Mouse (Mus musculus) adrenal gland, adult 8-10 months (tissue): ENCODE results near the gene Sdad1. TPM values are rescaled to one million over a fixed set of nuclear protein-coding genes. Genes with fewer than 3 reads are reported as not detected.
A peak's percentile ranks its signal among the peaks of the same experiment; 100 is the strongest.

Experiments used
- DNase-seq: peaks from one replicate; pipeline ENCODE4 v3.0.0; 2022
- total RNA-seq, 4 experiments: library from RNA; stranded (reverse); gene quantifications; 2 replicates each; pipeline ENCODE4 v1.2.4; 2022

The Sdad1 gene
- total RNA-seq: 10 to 100 TPM; 28.0 to 45.8 (median 35.1) TPM

- peak; percentile 90 for DNase-seq
Observed at GRCm38 (mm10) chr5:92309681-92310511, at the start of gene Sdad1. Gene Sdad1, minus strand, starts transcription at chr5:92310479.

DNA sequence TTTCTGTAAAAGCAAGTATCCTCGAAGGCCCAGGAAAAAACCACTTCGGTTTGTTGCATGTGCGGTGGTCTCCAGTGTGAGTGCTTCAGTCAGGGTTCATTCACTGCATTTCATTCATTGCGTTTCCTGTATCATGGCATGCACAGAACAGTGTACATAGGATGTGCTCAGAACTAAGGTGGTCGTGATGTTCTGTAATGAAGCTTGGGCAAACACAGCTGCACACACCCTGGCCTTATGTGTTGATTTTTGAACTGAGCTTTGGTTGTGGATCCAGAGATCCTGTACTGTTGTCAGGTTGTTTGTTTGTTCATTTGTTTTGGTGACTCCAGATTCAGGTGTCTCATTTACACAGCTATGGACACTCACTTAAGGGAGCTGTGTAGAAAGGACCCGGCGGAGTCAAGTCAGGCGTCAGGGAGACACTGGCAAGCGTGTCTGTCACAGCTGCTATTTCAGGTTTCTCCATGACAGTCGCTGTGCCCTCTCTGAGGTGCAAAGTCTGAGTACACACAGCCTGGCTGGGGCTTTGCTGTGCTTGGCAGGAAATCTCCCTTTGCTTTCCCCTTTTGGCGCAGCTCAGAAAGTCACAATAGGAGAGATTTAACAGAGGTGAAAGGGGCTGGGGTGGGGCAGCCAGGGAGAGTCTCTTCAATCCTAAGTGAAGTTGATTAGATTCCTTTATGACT lies 48.6 kb upstream of the Sdad1 start:
- DNase-seq: no peak

- no peak for DNase-seq
Observed at GRCm38 (mm10) chr5:92358033-92358432, 47.8 kb upstream of the Sdad1 start.

DNA sequence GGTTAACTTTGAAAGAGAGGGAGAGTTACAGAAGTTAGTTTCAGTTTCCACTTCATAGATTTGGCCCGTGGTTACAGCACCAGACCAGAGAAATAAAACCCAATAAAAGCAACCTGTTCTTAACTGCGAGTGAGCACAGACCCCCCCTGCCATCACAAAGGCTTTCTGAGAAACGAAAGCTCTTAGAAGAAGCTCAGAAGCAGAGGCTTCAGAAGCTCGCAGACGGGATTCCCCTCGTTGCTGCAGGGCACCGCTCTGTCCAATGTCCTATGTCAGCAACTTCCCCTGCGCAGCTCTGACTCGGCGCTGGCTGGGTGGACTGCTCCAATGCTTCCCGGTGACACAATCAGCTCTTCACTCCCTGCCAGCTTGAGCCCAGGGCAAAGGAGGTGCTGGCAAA lies 43.2 kb upstream of the Sdad1 start:
- peak; percentile 64 for DNase-seq

DNA sequence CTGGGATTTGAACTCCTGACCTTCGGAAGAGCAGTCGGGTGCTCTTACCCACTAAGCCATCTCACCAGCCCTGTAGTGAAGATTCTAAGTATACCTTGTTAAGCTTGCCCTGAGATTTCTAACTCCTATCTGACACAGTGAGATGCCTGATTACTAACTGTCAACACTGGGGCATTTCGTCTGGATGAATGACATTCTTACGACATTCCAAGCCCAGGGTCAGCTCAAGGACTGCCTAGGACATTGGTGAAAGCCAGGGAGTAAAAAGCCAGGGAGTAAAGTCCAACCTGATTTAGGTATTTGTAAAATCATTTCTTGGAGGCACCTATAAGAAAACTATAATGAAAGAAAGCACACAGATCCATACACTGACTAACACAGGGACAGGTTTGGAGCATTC lies 42.4 kb upstream of the Sdad1 start:
- peak; percentile 31 for DNase-seq

GRCm38 (mm10) chr5:92349731-92350130 lies 39.5 kb upstream of the Sdad1 start:
- no peak for DNase-seq

DNA sequence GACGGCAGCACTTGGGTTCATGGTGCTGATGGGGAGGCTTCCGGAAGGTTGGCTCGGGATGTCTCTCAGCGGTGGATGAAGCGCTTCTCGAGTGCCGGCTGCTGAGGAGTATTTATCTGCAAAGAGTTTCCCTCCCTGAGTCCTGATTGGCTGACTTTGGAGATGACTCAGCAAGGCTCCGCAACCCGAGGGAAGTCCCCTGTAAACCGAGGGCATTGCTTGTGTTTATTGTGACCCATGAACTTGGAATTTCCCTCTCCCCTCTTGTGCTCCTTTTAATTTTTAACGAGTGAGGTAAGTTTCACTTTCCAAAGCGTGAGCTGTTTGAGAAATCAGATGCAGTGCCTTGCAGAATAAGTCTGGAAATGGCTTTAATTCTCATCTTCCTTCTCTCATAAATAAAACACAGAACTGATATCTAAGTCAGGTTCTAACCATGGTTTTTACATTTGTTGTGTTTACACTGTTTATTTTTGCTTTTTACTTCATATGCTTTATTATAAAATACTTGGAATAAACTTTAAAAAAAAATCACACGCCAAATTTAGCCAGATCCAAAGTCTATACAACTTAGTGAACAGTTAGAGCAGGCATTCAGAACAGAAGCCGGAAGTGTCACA lies 38.6 kb upstream of the Sdad1 start, which contains the start of gene Cxcl10:
Gene Cxcl10, minus strand, starts transcription at position 96 of the 620 bp plus-strand sequence.
- peak; percentile 57 for DNase-seq

GRCm38 (mm10) chr5:92345006-92345405 lies 34.7 kb upstream of the Sdad1 start:
- no peak for DNase-seq

DNA sequence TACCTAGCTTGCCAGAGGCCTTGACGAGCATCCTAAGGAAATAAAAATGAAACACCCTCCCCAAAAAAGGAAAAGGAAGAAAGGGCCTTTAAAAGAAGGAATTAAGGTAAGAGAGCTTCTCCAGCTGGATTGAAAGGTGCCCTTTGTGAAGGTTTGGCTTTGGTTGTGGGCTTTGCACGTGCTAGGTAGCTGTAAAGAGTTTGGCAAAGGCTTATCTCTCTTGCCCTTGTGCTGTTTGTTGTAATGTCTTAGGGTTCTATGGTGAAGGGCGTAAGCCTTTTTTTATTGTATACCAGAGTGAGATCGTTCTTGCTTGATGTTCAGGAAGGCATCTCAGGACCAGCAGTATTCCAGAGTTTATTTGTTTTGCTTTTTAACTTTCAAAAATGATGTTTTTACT lies 30.3 kb upstream of the Sdad1 start:
- DNase-seq: no peak

DNA sequence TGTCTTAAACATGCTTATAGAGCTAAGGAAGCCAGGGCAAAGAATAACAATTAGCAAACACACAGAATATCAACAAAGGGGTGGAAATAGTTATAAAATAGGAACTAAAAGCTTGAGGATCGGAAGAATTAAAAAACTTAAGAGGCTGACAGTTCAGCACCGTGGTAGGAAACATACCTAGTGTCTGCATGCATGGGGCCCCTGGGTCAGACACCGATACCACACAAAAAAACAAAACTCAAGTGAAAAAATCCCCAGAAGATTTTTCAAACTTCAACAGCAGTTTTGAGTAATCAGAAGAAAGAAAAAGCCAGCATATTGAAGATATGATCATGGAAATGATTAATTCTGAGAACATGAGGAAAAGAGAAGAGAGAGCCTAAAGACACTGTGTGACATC lies 26.5 kb upstream of the Sdad1 start:
- no peak for DNase-seq

- peak; percentile 48 for DNase-seq
Observed at GRCm38 (mm10) chr5:92332359-92332840, 22.1 kb upstream of the Sdad1 start.

DNA sequence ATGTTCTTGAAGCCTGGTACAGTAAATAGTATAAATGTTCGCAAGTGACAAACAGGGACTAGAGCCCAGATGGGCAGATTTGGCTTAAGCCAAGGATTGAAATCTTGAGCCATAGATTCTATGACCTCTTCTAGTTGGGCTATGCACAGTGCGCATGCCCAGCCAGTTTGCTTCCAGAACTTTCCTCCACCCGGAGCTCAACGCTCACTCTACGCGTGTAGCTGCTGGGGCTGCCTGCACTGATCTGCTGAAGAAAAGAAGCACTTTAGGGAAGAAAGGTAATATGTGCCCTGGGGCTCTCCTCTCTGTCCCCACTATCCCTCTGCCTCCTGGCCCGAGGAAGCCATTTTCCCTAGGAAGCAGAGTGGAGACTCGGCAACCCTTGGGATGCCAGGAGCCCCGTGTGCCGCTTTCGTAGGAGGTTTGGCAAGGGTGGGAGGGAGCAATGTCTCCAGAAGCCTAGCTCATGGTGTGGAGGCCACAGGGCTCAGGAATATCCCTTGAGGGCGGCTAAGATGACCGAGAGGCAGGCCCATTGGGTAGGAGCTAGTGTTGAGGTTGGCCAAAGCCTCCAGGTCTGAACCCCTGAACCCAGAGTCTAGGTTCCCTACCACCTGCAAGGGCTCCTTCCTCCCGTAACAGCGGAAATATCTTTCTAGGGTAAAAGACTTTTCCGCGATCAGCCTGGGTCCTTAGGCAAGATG lies 21.5 kb upstream of the Sdad1 start, which contains the start of gene Art3:
Gene Art3, plus strand, starts transcription at position 193 of the 704 bp plus-strand sequence.
- no peak for DNase-seq

- DNase-seq: no peak
Observed at GRCm38 (mm10) chr5:92331122-92331521, 20.8 kb upstream of the Sdad1 start.

- no peak for DNase-seq
Observed at GRCm38 (mm10) chr5:92327929-92328328, 17.6 kb upstream of the Sdad1 start, which contains the start of gene Cxcl9. Gene Cxcl9, minus strand, starts transcription at chr5:92328079.

GRCm38 (mm10) chr5:92327367-92327766 lies 17.1 kb upstream of the Sdad1 start:
- no peak for DNase-seq

- DNase-seq: peak; percentile 54
Observed at GRCm38 (mm10) chr5:92323264-92323663, 13.0 kb upstream of the Sdad1 start.

DNA sequence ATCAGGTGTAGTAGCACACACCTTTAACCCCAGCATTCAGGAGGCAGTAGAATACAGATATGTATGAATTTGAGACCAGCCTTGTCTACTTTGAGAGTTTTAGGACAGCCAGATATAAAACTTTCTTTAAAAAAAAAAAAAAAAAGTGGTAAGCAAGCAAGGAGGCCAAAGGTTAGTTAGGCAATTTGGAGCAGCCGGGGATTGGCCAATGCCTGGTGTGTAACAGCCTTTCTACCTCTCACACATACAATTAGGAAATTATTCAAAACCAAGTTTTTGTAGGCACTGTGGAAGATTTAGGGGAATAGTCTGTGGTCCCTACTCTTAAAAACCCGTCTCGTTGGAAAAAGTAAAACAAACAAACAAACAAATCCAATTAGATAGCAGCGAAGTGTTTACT lies 12.3 kb upstream of the Sdad1 start:
- no peak for DNase-seq

GRCm38 (mm10) chr5:92321631-92322400 lies 11.5 kb upstream of the Sdad1 start:
- DNase-seq: no peak

GRCm38 (mm10) chr5:92318596-92318995 lies 8.3 kb upstream of the Sdad1 start:
- DNase-seq: no peak

DNA sequence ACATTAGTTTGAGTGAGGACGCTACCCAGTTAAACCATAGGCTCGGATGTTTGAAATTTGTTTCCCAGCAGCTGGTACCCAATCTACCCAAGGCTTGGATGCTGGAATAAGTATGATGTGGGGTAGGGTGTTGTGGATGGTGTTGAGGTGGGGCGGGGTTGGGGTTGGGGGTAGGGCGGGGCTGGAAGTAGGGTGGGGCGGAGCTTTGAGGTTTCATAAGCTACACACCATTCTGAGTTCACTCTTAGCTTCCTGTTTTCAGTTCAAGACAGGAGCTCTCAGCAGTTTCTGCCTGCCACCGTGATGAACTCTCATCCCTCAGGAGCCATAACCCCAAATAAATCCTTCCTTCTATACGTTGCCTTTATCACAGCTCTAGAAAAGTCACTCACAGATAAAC lies 7.8 kb upstream of the Sdad1 start:
- DNase-seq: no peak

DNA sequence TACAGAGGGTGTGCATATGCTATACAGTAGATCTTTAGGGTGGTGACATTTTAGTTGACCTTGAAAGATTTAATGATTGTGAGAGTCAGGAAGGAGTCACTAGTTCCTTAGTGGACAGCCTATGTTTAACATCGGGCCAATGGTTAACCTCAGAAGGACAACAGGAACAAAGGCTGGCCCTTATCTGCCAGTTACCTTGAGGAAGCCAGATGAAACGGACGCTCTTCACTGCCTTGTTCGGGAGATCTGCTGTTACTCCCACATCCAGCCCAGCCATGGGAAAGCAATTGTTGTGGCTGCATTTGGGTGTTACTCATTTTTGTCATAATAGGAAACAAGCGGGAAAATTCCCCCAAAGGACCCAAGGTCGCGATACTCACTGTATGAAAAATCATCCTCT lies 3.5 kb upstream of the Sdad1 start:
- no peak for DNase-seq
